Mouse (Mus musculus) fat pad, adult 2 months (tissue): Measurements from ENCODE around the gene Nck1.

Source experiments
- DNase-seq: peaks from one replicate; pipeline ENCODE4 v3.0.0-alpha.2; 2011; ENCODE audit warnings: low read depth, low spot score; ENCODE audit errors: extremely low read depth

Gene Nck1

GRCm38 (mm10) chr9:100545715-100546593 is at the start of gene Nck1:
Gene Nck1 (minus strand): TSS chr9:100546134.
- DNase-seq: peak; percentile 30

GRCm38 (mm10) chr9:100590462-100590861 is 44.5 kb upstream of the Nck1 start:
- no peak for DNase-seq

GRCm38 (mm10) chr9:100584031-100584430 is 38.1 kb upstream of the Nck1 start:
- no peak for DNase-seq

- no peak for DNase-seq
These were observed 37.1 kb upstream of the Nck1 start for GRCm38 (mm10) chr9:100582883-100583575.

GRCm38 (mm10) chr9:100581543-100582492 is 35.9 kb upstream of the Nck1 start:
- no peak for DNase-seq

GRCm38 (mm10) chr9:100580196-100580740 is 34.3 kb upstream of the Nck1 start:
- DNase-seq: no peak

- no peak for DNase-seq
These were observed 28.0 kb upstream of the Nck1 start for GRCm38 (mm10) chr9:100573942-100574341.

- DNase-seq: no peak
These were observed 27.4 kb upstream of the Nck1 start for GRCm38 (mm10) chr9:100573300-100573699.

GRCm38 (mm10) chr9:100571511-100571910 is 25.6 kb upstream of the Nck1 start:
- DNase-seq: no peak

- no peak for DNase-seq
These were observed 24.8 kb upstream of the Nck1 start, which contains the start of gene Slc35g2 for GRCm38 (mm10) chr9:100570626-100571233. Gene Slc35g2 (minus strand): TSS chr9:100571090.

GRCm38 (mm10) chr9:100569798-100570625 is 24.1 kb upstream of the Nck1 start:
- DNase-seq: no peak

- no peak for DNase-seq
These were observed 14.4 kb upstream of the Nck1 start for GRCm38 (mm10) chr9:100560251-100560890.

GRCm38 (mm10) chr9:100558991-100559390 is 13.1 kb upstream of the Nck1 start:
- no peak for DNase-seq

- DNase-seq: no peak
These were observed 12.2 kb upstream of the Nck1 start for GRCm38 (mm10) chr9:100558023-100558573.

GRCm38 (mm10) chr9:100555686-100556085 is 9.8 kb upstream of the Nck1 start:
- DNase-seq: no peak

GRCm38 (mm10) chr9:100548313-100548712 is 2.4 kb upstream of the Nck1 start:
- no peak for DNase-seq

GRCm38 (mm10) chr9:100546594-100546910 is 618 bp upstream of the Nck1 start:
- DNase-seq: peak; percentile 96

- DNase-seq: no peak
These were observed 803 bp downstream of the Nck1 start for GRCm38 (mm10) chr9:100544948-100545714.
